Mouse (Mus musculus) neural tube, embryonic 15.5 days (tissue): ENCODE data around the gene Tardbp. TPM values are rescaled to one million over a fixed set of nuclear protein-coding genes. Genes with fewer than 3 reads are reported as not detected.

Experiments used
- ATAC-seq: fragments of 200-750 bp; cut with Nextera tagmentation; 2 replicates; pipeline ENCODE4 v1.8.0; 2017; ENCODE audit warnings: mild to moderate bottlenecking, moderate TSS enrichment, moderate library complexity; ENCODE audit not compliant: low FRiP score
- H3K27ac ChIP-seq: fragments of 300-500 bp; sonication (generic); replicated peaks from 2 replicates; pipeline ENCODE4 v1.5.1; 2015; ENCODE audit warnings: mild to moderate bottlenecking, inconsistent platforms
- H3K27me3 ChIP-seq: fragments of 300-500 bp; sonication (generic); replicated peaks from 2 replicates; pipeline ENCODE4 v1.6.1; 2015; ENCODE audit warnings: inconsistent platforms
- H3K36me3 ChIP-seq: fragments of 300-500 bp; sonication (generic); 2 replicates; pipeline ENCODE4 v1.6.1; 2015; ENCODE audit warnings: inconsistent platforms
- H3K4me1 ChIP-seq: fragments of 300-500 bp; sonication (generic); 2 replicates; pipeline ENCODE4 v1.6.1; 2015; ENCODE audit warnings: inconsistent platforms
- H3K4me2 ChIP-seq: fragments of 300-500 bp; sonication (generic); 2 replicates; pipeline ENCODE4 v1.6.1; 2015; ENCODE audit warnings: inconsistent platforms, mild to moderate bottlenecking, moderate library complexity
- H3K4me3 ChIP-seq: fragments of 300-500 bp; sonication (generic); replicated peaks from 2 replicates; pipeline ENCODE4 v1.5.1; 2015; ENCODE audit warnings: mild to moderate bottlenecking, inconsistent platforms
- H3K9ac ChIP-seq: fragments of 300-500 bp; sonication (generic); replicated peaks from 2 replicates; pipeline ENCODE4 v1.6.1; 2015; ENCODE audit warnings: mild to moderate bottlenecking, inconsistent platforms
- H3K9me3 ChIP-seq: fragments of 300-500 bp; sonication (generic); replicated peaks from 2 replicates; pipeline ENCODE4 v1.6.1; 2016; ENCODE audit warnings: inconsistent platforms
- WGBS: fragments of 180-500 bp; shearing (Covaris S2); methylation state at CpG from one replicate; pipeline ENCODE4 v1.1.7; 2015; ENCODE audit warnings: mixed read lengths; 5-methylcytosine and 5-hydroxymethylcytosine counted together
- polyA plus RNA-seq: library from polyadenylated mRNA; unstranded; fragments of >200 nt; fragmentation: Nextera tagmentation; extraction: Ambion mirVana; gene quantifications from 2 replicates; pipeline ENCODE4 v1.2.1, GENCODE M21; 2015

The Tardbp gene
- polyA plus RNA-seq, 1 experiment from 2014 or later, result 155 TPM

GRCm38 (mm10) chr4:148635309-148635708, 8.5 kb upstream of the Tardbp start:
- no peaks in the 10 kb centered on the region for H3K27me3 ChIP-seq
- WGBS, result 90% methylated on average over 2 of the region's 2 CpGs
- H3K9me3 ChIP-seq, result no peaks in the 10 kb centered on the region
- H3K27ac ChIP-seq, result no peak overlapping the region
- no peaks in the 10 kb centered on the region for H3K36me3 ChIP-seq
- no peak overlapping the region for H3K9ac ChIP-seq
- ATAC-seq, result no peak
- no peak overlapping the region for H3K4me3 ChIP-seq
- no peak overlapping the region for H3K4me2 ChIP-seq
- no peaks in the 10 kb centered on the region for H3K4me1 ChIP-seq

- no peak overlapping the region for H3K9ac ChIP-seq
- H3K36me3 ChIP-seq, result no peaks in the 10 kb centered on the region
- no peaks in the 10 kb centered on the region for H3K27me3 ChIP-seq
- 55% methylated on average over 2 of the region's 2 CpGs for WGBS
- no peaks in the 10 kb centered on the region for H3K4me1 ChIP-seq
- ATAC-seq, result no peak
- no peaks in the 10 kb centered on the region for H3K9me3 ChIP-seq
- H3K4me3 ChIP-seq, result no peak overlapping the region
- H3K4me2 ChIP-seq, result no peak overlapping the region
- H3K27ac ChIP-seq, result no peak overlapping the region
These were observed 6.7 kb upstream of the Tardbp start for GRCm38 (mm10) chr4:148633395-148634061.

GRCm38 (mm10) chr4:148632013-148632692, 5.3 kb upstream of the Tardbp start:
- no peaks in the 10 kb centered on the region for H3K36me3 ChIP-seq
- no peak overlapping the region for H3K4me2 ChIP-seq
- H3K27me3 ChIP-seq, result no peaks in the 10 kb centered on the region
- H3K4me1 ChIP-seq, result peaks cover 3% of the 10 kb centered on the region; the same call in 1 of the 2 replicates
- H3K4me3 ChIP-seq, result no peak overlapping the region
- no peak for ATAC-seq
- no peaks in the 10 kb centered on the region for H3K9me3 ChIP-seq
- 87% methylated on average over 3 of the region's 3 CpGs for WGBS
- no peak overlapping the region for H3K27ac ChIP-seq
- no peak overlapping the region for H3K9ac ChIP-seq

- Histone ChIP-seq H3K27ac (peak overlapping the region; percentile 90; the same call in 1 of the 2 replicates), H3K36me3 (peaks cover 27% of the 10 kb centered on the region), H3K9me3 (no peaks in the 10 kb centered on the region), H3K4me1 (peaks cover 29% of the 10 kb centered on the region), H3K27me3 (no peaks in the 10 kb centered on the region), H3K4me2 (peak overlapping the region; percentile 95), H3K9ac (peak overlapping the region; percentile 34; the same call in 1 of the 2 replicates), H3K4me3 (peak overlapping the region; percentile 74)
- WGBS, result 60% methylated on average over 3 of the region's 3 CpGs
- ATAC-seq, result peak; percentile 27
These were observed 427 bp upstream of the Tardbp start for GRCm38 (mm10) chr4:148627246-148627645.

GRCm38 (mm10) chr4:148625756-148626622, 830 bp downstream of the Tardbp start:
- Histone ChIP-seq H3K27me3 (no peaks in the 10 kb centered on the region), H3K9ac (peak overlapping the region; percentile 92), H3K4me1 (peaks cover 29% of the 10 kb centered on the region), H3K27ac (peak overlapping the region; percentile 90), H3K4me3 (peak overlapping the region; percentile 74), H3K9me3 (no peaks in the 10 kb centered on the region), H3K36me3 (peaks cover 38% of the 10 kb centered on the region), H3K4me2 (peak overlapping the region; percentile 95)
- under 1% methylated on average over 57 of the region's 57 CpGs for WGBS
- ATAC-seq, result peak; percentile 65

- no peaks in the 10 kb centered on the region for H3K27me3 ChIP-seq
- H3K36me3 ChIP-seq, result peaks cover 45% of the 10 kb centered on the region
- H3K9me3 ChIP-seq, result no peaks in the 10 kb centered on the region
- peaks cover 29% of the 10 kb centered on the region for H3K4me1 ChIP-seq
- no peak overlapping the region for H3K9ac ChIP-seq
- WGBS, result 83% methylated on average over 10 of the region's 10 CpGs
- H3K4me2 ChIP-seq, result peak overlapping the region; percentile 95
- ATAC-seq, result no peak
- H3K4me3 ChIP-seq, result no peak overlapping the region
- H3K27ac ChIP-seq, result no peak overlapping the region
These were observed 1.8 kb downstream of the Tardbp start for GRCm38 (mm10) chr4:148625010-148625409.

- Histone ChIP-seq H3K9ac (no peak overlapping the region), H3K4me1 (peaks cover 29% of the 10 kb centered on the region), H3K27ac (no peak overlapping the region), H3K36me3 (peaks cover 59% of the 10 kb centered on the region), H3K9me3 (no peaks in the 10 kb centered on the region), H3K4me2 (no peak overlapping the region), H3K27me3 (no peaks in the 10 kb centered on the region), H3K4me3 (no peak overlapping the region)
- ATAC-seq, result no peak
- WGBS, result 89% methylated on average over 4 of the region's 4 CpGs
These were observed 3.2 kb downstream of the Tardbp start for GRCm38 (mm10) chr4:148623609-148624008.

GRCm38 (mm10) chr4:148622485-148622884, 4.3 kb downstream of the Tardbp start:
- no peak overlapping the region for H3K4me3 ChIP-seq
- H3K4me1 ChIP-seq, result peaks cover 29% of the 10 kb centered on the region
- no peak overlapping the region for H3K9ac ChIP-seq
- 98% methylated on average over 4 of the region's 4 CpGs for WGBS
- H3K36me3 ChIP-seq, result peaks cover 65% of the 10 kb centered on the region
- H3K4me2 ChIP-seq, result no peak overlapping the region
- no peaks in the 10 kb centered on the region for H3K27me3 ChIP-seq
- no peaks in the 10 kb centered on the region for H3K9me3 ChIP-seq
- no peak overlapping the region for H3K27ac ChIP-seq
- ATAC-seq, result no peak

- Histone ChIP-seq H3K27ac (no peak overlapping the region), H3K9me3 (no peaks in the 10 kb centered on the region), H3K27me3 (no peaks in the 10 kb centered on the region), H3K4me1 (peaks cover 23% of the 10 kb centered on the region), H3K36me3 (peaks cover 75% of the 10 kb centered on the region), H3K9ac (no peak overlapping the region), H3K4me3 (no peak overlapping the region), H3K4me2 (no peak overlapping the region)
- no peak for ATAC-seq
- 98% methylated on average over 1 of the region's 1 CpGs for WGBS
These were observed 6.1 kb downstream of the Tardbp start for GRCm38 (mm10) chr4:148620718-148621117.

- H3K9me3 ChIP-seq, result no peaks in the 10 kb centered on the region
- H3K27ac ChIP-seq, result no peak overlapping the region
- H3K36me3 ChIP-seq, result peaks cover 75% of the 10 kb centered on the region
- no peak overlapping the region for H3K4me2 ChIP-seq
- H3K4me1 ChIP-seq, result peaks cover 14% of the 10 kb centered on the region
- H3K4me3 ChIP-seq, result no peak overlapping the region
- WGBS, result 91% methylated on average over 1 of the region's 1 CpGs
- no peak overlapping the region for H3K9ac ChIP-seq
- H3K27me3 ChIP-seq, result no peaks in the 10 kb centered on the region
- no peak for ATAC-seq
These were observed 7.0 kb downstream of the Tardbp start for GRCm38 (mm10) chr4:148619805-148620204.

GRCm38 (mm10) chr4:148613738-148614137, 13.1 kb downstream of the Tardbp start:
- H3K27me3 ChIP-seq, result no peaks in the 10 kb centered on the region
- peaks cover 38% of the 10 kb centered on the region for H3K36me3 ChIP-seq
- no peak for ATAC-seq
- H3K4me2 ChIP-seq, result no peak overlapping the region
- WGBS, result 34% methylated on average over 9 of the region's 9 CpGs
- H3K4me3 ChIP-seq, result no peak overlapping the region
- no peak overlapping the region for H3K9ac ChIP-seq
- H3K27ac ChIP-seq, result no peak overlapping the region; the same call in 1 of the 2 replicates
- no peaks in the 10 kb centered on the region for H3K9me3 ChIP-seq
- peaks cover 16% of the 10 kb centered on the region for H3K4me1 ChIP-seq
